ENCODE assay signal across 11 mouse cellular contexts in the genomic region with DNA sequence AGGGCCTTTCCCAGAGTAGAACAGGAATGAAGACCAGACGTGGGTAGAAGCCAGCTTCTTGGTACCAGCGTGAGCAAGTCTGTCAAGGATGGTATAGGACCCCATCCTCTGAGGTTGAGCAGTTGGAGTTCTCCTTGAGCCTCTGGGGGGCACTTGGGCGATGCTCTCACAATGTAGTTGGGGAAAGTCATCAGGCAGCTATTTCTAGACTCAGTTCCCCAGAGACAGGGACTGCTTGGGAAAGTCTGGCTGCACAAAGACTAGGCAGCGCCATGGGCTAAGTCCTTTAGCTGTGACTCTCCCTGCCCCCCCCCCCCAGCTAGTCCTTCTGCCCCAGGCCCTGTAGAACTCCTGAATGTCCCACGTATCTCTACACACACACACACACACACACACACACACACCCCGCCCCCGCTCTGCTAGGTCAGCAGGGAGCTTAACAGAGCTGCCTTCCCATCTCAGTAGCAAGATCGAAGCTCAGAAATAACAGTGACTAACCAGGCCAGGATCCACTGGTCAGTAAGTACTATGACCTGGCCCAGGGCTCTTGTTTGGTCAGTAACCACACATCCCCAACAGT. TPM values are rescaled to one million over a fixed set of nuclear protein-coding genes. Genes with fewer than 3 reads are reported as not detected.
DNase-seq lines count a peak whose midpoint lies in the region; ATAC-seq and TF ChIP-seq lines count a peak whose summit lies in the region.
"Had no signal": no experiment of that assay in that cellular context is flagged by ENCODE, and none has a peak within 500 bp of the region (broad histone marks: within the 10 kb centered on the region; RNA-seq: fewer than 3 reads in every experiment).

No protein-coding gene starts in this region.

- H3K4me1 ChIP-seq in kidney, adult 2 months (ENCODE audit: control insufficient read depth, insufficient read depth, low read length), result no peaks in the 10 kb centered on the region
- peaks cover 65% of the 10 kb centered on the region for H3K4me1 ChIP-seq in embryonic facial prominence, embryonic 15.5 days
- H3K4me1 ChIP-seq in liver, embryonic 11.5 days (replicated peaks; ENCODE audit: control insufficient read depth, insufficient read depth, low read length), result peaks cover 52% of the 10 kb centered on the region

- no peak for TF ChIP-seq POLR2A in kidney, adult 2 months (IDR thresholded peaks at IDR 0.05; ENCODE audit: low read depth, low read length)

- DNase-seq in kidney, adult 2 months, result no peak
- DNase-seq in kidney, adult 9 months, result no peak
- DNase-seq in CD4-positive helper T cell, adult 2 months (ENCODE audit: low read depth, low spot score), result peak; percentile 52
- no peak for DNase-seq in liver, embryonic 11.5 days (ENCODE audit: low spot score)
- DNase-seq in embryo, embryonic 9.5 days (ENCODE audit: extremely low spot score), result no peak
- DNase-seq in layer of hippocampus, postnatal 10 days (ENCODE audit: low spot score in 2 of 2), result no peak
- DNase-seq in layer of hippocampus, postnatal 36 days, result no peak

- H3K27me3 ChIP-seq in kidney, adult 2 months (replicated peaks; ENCODE audit: control insufficient read depth, insufficient read depth, low read length), result no peaks in the 10 kb centered on the region
- no peaks in the 10 kb centered on the region for H3K27me3 ChIP-seq in embryonic facial prominence, embryonic 15.5 days
- H3K27me3 ChIP-seq in liver, embryonic 11.5 days (replicated peaks; ENCODE audit: control insufficient read depth, insufficient read depth, low read length), result no peaks in the 10 kb centered on the region

- H3K4me2 ChIP-seq in embryonic facial prominence, embryonic 15.5 days (replicated peaks), result no peak overlapping the region
- peak overlapping the region; percentile 37 for H3K4me2 ChIP-seq in liver, embryonic 11.5 days

- 75% methylated on average over 8 of the region's 8 CpGs for WGBS in kidney, adult 2 months
- WGBS in embryonic facial prominence, embryonic 15.5 days, result 59% methylated on average over 8 of the region's 8 CpGs
- 51% methylated on average over 8 of the region's 8 CpGs for WGBS in liver, embryonic 11.5 days

- peak overlapping the region; percentile 7; the same call in 1 of the 2 replicates for H3K27ac ChIP-seq in kidney, adult 2 months (ENCODE audit: insufficient read depth, low read depth, low read length)
- peak overlapping the region; percentile 80 for H3K27ac ChIP-seq in embryonic facial prominence, embryonic 15.5 days (replicated peaks)
- peak overlapping the region; percentile 64 for H3K27ac ChIP-seq in liver, embryonic 11.5 days (ENCODE audit: low read depth, low read length)

- no peak for TF ChIP-seq CTCF in kidney, adult 2 months (conservative IDR thresholded peaks at IDR 0.05; ENCODE audit: insufficient read depth, insufficient read length, low read depth, low read length)

- H3K9ac ChIP-seq in embryonic facial prominence, embryonic 15.5 days, result no peak overlapping the region
- H3K9ac ChIP-seq in liver, embryonic 11.5 days (ENCODE audit: low read depth, low read length), result peak overlapping the region; percentile 14; the same call in 1 of the 2 replicates

- no peaks in the 10 kb centered on the region for H3K36me3 ChIP-seq in kidney, adult 2 months (ENCODE audit: control insufficient read depth, insufficient read depth, low read length)
- peaks cover 4% of the 10 kb centered on the region; the same call in 1 of the 2 replicates for H3K36me3 ChIP-seq in embryonic facial prominence, embryonic 15.5 days
- H3K36me3 ChIP-seq in liver, embryonic 11.5 days (ENCODE audit: control insufficient read depth, insufficient read depth, low read length), result peaks cover 5% of the 10 kb centered on the region; the same call in 1 of the 2 replicates

- H3K4me3 ChIP-seq in kidney, adult 2 months (ENCODE audit: insufficient read depth, low read depth, low read length), result no peak overlapping the region
- H3K4me3 ChIP-seq in embryonic facial prominence, embryonic 15.5 days (replicated peaks), result no peak overlapping the region
- no peak overlapping the region for H3K4me3 ChIP-seq in liver, embryonic 11.5 days (ENCODE audit: low read depth, low read length)

- no peaks in the 10 kb centered on the region for H3K9me3 ChIP-seq in embryonic facial prominence, embryonic 15.5 days (replicated peaks)
- H3K9me3 ChIP-seq in liver, embryonic 11.5 days (ENCODE audit: control insufficient read depth, low read length), result no peaks in the 10 kb centered on the region

- ATAC-seq in embryonic facial prominence, embryonic 15.5 days (ENCODE audit: insufficient number of reproducible peaks, low FRiP score, low TSS enrichment, low read depth), result no peak
- ATAC-seq in liver, embryonic 11.5 days (replicated peaks; ENCODE audit: low FRiP score), result no peak

RNA-seq across cellular contexts. Expression of a gene that starts 3.4 kb away (rescaled TPM):
- 2.2 and 5.8 TPM in 2 replicates for polyA plus RNA-seq in kidney, adult 2 months (2012; rRNA removed)
- polyA plus RNA-seq in embryonic facial prominence, embryonic 15.5 days (2015; fragmentation: Nextera tagmentation; extraction: Ambion mirVana), result 7.5 and 9.6 TPM in 2 replicates
- polyA plus RNA-seq in liver, embryonic 11.5 days (2014; fragmentation: Nextera tagmentation; extraction: Ambion mirVana), result 8.8 and 8.9 TPM in 2 replicates
- total RNA-seq in layer of hippocampus, postnatal 10 days (2021), result 1 to 10 TPM; 4.0 to 5.0 TPM
- 1 to 10 TPM; 2.8 to 3.0 TPM for total RNA-seq in layer of hippocampus, postnatal 36 days (2021)

RNA-seq across cellular contexts. Expression of a gene that starts 37.5 kb away (rescaled TPM):
- polyA plus RNA-seq in kidney, adult 2 months (2012; rRNA removed), result 0.16 TPM in 1 of 2 replicates, not detected in the other
- polyA plus RNA-seq in embryonic facial prominence, embryonic 15.5 days (2015; fragmentation: Nextera tagmentation; extraction: Ambion mirVana), result 0.31 and 0.39 TPM in 2 replicates
- not detected in 2 replicates for polyA plus RNA-seq in liver, embryonic 11.5 days (2014; fragmentation: Nextera tagmentation; extraction: Ambion mirVana)
- total RNA-seq in layer of hippocampus, postnatal 10 days (2021), result not detected
- not detected for total RNA-seq in layer of hippocampus, postnatal 36 days (2021)
- total RNA-seq: hematopoietic stem cell, adult 5-6 weeks; monocyte, adult 5-6 weeks had no signal
- polyA plus RNA-seq: cortical plate, adult 2 months had no signal

RNA-seq across cellular contexts. Expression of a gene that starts 43.8 kb away (rescaled TPM):
- polyA plus RNA-seq in kidney, adult 2 months (2012; rRNA removed), result 0.14 and 0.38 TPM in 2 replicates
- not detected in 2 replicates for polyA plus RNA-seq in embryonic facial prominence, embryonic 15.5 days (2015; fragmentation: Nextera tagmentation; extraction: Ambion mirVana)
- polyA plus RNA-seq in liver, embryonic 11.5 days (2014; fragmentation: Nextera tagmentation; extraction: Ambion mirVana), result not detected in 2 replicates
- total RNA-seq in layer of hippocampus, postnatal 10 days (2021), result not detected
- not detected for total RNA-seq in layer of hippocampus, postnatal 36 days (2021)
- total RNA-seq: hematopoietic stem cell, adult 5-6 weeks; monocyte, adult 5-6 weeks had no signal
- polyA plus RNA-seq: cortical plate, adult 2 months had no signal

RNA-seq across cellular contexts. Expression of a gene that starts 55.4 kb away (rescaled TPM):
- 7.1 and 8.9 TPM in 2 replicates for polyA plus RNA-seq in kidney, adult 2 months (2012; rRNA removed)
- polyA plus RNA-seq in embryonic facial prominence, embryonic 15.5 days (2015; fragmentation: Nextera tagmentation; extraction: Ambion mirVana), result 17.0 and 22.3 TPM in 2 replicates
- polyA plus RNA-seq in liver, embryonic 11.5 days (2014; fragmentation: Nextera tagmentation; extraction: Ambion mirVana), result not detected in 2 replicates
- total RNA-seq in layer of hippocampus, postnatal 10 days (2021), result not detected
- total RNA-seq in layer of hippocampus, postnatal 36 days (2021), result not detected
- total RNA-seq: monocyte, adult 5-6 weeks had no signal
- polyA plus RNA-seq: cortical plate, adult 2 months had no signal

Comparison
In these comparisons a context has a peak if more than half of its experiments do, and no peak if none do; other contexts are left out.
1. H3K27ac ChIP-seq: peak in every context shown above with its lines; median percentile 80 in embryonic facial prominence, embryonic 15.5 days; 64 in liver, embryonic 11.5 days; 7 in kidney, adult 2 months.